Mouse (Mus musculus): Measurements from ENCODE around the gene Lmbrd1. TPM values are rescaled to one million over a fixed set of nuclear protein-coding genes. Genes with fewer than 3 reads are reported as not detected.
A peak's percentile ranks its signal among the peaks of the same experiment; 100 is the strongest.

Gene Lmbrd1
- polyA plus RNA-seq, 1 experiment from 2014 or later = 45.0 TPM

- H3K27me3 ChIP-seq (replicated peaks; ENCODE audit: insufficient read depth, low read length) = no peaks in the 10 kb centered on the region
- H3K4me3 ChIP-seq (ENCODE audit: low read depth, low read length) = no peak overlapping the region
- no peaks in the 10 kb centered on the region for H3K4me1 ChIP-seq (ENCODE audit: insufficient read depth, low read depth, low read length)
- H3K4me2 ChIP-seq (replicated peaks; ENCODE audit: low read depth, low read length) = no peak overlapping the region
- DNase-seq (ENCODE audit: low spot score) = no peak
- no peaks in the 10 kb centered on the region for H3K36me3 ChIP-seq (ENCODE audit: insufficient read depth, low read length)
- H3K9me3 ChIP-seq (ENCODE audit: low read length) = no peaks in the 10 kb centered on the region
- no peak overlapping the region for H3K9ac ChIP-seq (replicated peaks; ENCODE audit: low read depth)
- TF ChIP-seq CTCF (IDR thresholded peaks at IDR 0.05) (no peak), EP300 (IDR thresholded peaks at IDR 0.05) (no peak)
- H3K27ac ChIP-seq (ENCODE audit: low read length) = no peak overlapping the region
- ATAC-seq = no peak
These were observed 14.3 kb upstream of the Lmbrd1 start for GRCm38 (mm10) chr1:24664158-24664557.

DNA sequence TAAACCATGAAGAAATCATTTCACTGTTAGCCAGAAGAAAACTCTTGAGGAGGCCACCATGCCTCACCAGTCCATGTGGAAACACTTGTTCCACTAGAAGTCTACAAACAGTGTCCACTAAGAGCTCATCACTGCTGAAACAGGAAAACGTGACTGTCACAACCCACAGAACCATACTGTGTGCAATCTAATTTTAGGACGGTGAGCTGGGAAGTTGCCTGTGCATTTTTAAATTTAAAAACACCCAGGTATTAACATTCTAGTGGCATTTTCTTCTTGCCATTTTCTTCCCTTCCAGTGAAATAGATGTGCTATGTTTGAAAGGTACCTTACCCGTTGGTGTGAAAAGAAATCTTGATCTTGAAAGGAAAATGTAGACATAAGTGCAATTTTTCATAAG is 5.2 kb upstream of the Lmbrd1 start:
- Histone ChIP-seq H3K4me1 (ENCODE audit: insufficient read depth, low read depth, low read length) (no peaks in the 10 kb centered on the region), H3K27me3 (replicated peaks; ENCODE audit: insufficient read depth, low read length) (no peaks in the 10 kb centered on the region), H3K9ac (replicated peaks; ENCODE audit: low read depth) (no peak overlapping the region), H3K27ac (ENCODE audit: low read length) (no peak overlapping the region), H3K9me3 (ENCODE audit: low read length) (no peaks in the 10 kb centered on the region), H3K36me3 (ENCODE audit: insufficient read depth, low read length) (no peaks in the 10 kb centered on the region), H3K4me3 (ENCODE audit: low read depth, low read length) (no peak overlapping the region), H3K4me2 (replicated peaks; ENCODE audit: low read depth, low read length) (no peak overlapping the region)
- ATAC-seq (no peak), DNase-seq (ENCODE audit: low spot score) (no peak)
- TF ChIP-seq EP300 (IDR thresholded peaks at IDR 0.05) (no peak), CTCF (IDR thresholded peaks at IDR 0.05) (no peak)
- WGBS = 55% methylated on average over 3 of the region's 3 CpGs

- Histone ChIP-seq H3K4me2 (replicated peaks; ENCODE audit: low read depth, low read length) (peak overlapping the region; percentile 60), H3K4me3 (ENCODE audit: low read depth, low read length) (peak overlapping the region; percentile 82), H3K9me3 (ENCODE audit: low read length) (no peaks in the 10 kb centered on the region), H3K27me3 (replicated peaks; ENCODE audit: insufficient read depth, low read length) (no peaks in the 10 kb centered on the region), H3K4me1 (ENCODE audit: insufficient read depth, low read depth, low read length) (peaks cover 5% of the 10 kb centered on the region; the same call in 1 of the 2 replicates), H3K27ac (ENCODE audit: low read length) (peak overlapping the region; percentile 94), H3K9ac (replicated peaks; ENCODE audit: low read depth) (no peak overlapping the region), H3K36me3 (ENCODE audit: insufficient read depth, low read length) (no peaks in the 10 kb centered on the region)
- WGBS = 51% methylated on average over 9 of the region's 9 CpGs
- DNase-seq (ENCODE audit: low spot score) = peak; percentile 24
- TF ChIP-seq EP300 (IDR thresholded peaks at IDR 0.05) = no peak
- TF ChIP-seq CTCF (IDR thresholded peaks at IDR 0.05) = no peak
- ATAC-seq = no peak
These were observed 724 bp upstream of the Lmbrd1 start for GRCm38 (mm10) chr1:24677706-24678105.

DNA sequence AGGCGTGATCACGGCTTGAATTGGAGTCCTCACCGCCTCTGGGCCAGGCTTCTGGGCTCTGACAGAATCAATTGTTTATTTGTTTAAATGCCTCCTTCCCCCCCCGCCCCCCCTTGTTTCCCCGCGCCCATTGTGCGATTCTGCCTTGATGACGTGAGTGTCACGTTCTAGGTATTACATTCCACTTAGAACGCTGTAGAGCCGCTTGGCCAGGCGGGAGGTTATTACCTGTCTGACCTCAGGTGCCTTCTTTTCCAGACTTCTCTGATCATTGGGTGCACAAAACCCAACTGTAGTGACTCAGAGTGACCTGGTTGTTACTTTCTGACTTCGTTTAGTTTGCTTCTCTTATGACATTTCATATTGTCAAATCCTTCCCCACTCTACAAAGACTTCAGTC is 641 bp downstream of the Lmbrd1 start:
- no peak for TF ChIP-seq EP300 (IDR thresholded peaks at IDR 0.05)
- TF ChIP-seq CTCF (IDR thresholded peaks at IDR 0.05) = no peak
- 2% methylated on average over 10 of the region's 13 CpGs for WGBS

DNA sequence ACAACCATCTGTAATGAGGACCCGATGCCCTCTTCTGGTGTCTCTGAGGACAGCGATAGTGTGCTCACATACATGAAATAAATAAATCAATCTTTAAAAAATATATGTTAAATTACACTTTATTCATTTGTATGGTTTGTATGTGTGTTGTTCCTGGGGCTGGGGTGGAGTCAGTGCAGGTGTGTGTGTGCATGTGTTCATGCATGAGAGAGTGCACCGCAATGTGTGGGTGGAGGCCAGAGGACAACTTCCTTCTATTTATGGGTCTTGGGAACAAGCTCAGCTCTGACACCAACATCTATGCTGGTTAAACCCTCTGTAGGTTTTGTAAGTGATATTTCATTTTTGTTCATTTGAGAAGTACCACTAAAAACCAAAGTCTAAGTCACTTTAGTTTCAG is 2.6 kb downstream of the Lmbrd1 start:
- TF ChIP-seq CTCF (IDR thresholded peaks at IDR 0.05) = no peak
- no peak for TF ChIP-seq EP300 (IDR thresholded peaks at IDR 0.05)
- H3K36me3 ChIP-seq (ENCODE audit: insufficient read depth, low read length) = no peaks in the 10 kb centered on the region
- no peak overlapping the region for H3K9ac ChIP-seq (replicated peaks; ENCODE audit: low read depth)
- DNase-seq (ENCODE audit: low spot score) = no peak
- no peaks in the 10 kb centered on the region for H3K9me3 ChIP-seq (ENCODE audit: low read length)
- WGBS = 94% methylated on average over 3 of the region's 3 CpGs
- no peak for ATAC-seq
- H3K4me3 ChIP-seq (ENCODE audit: low read depth, low read length) = no peak overlapping the region
- no peak overlapping the region for H3K27ac ChIP-seq (ENCODE audit: low read length)
- H3K4me2 ChIP-seq (replicated peaks; ENCODE audit: low read depth, low read length) = no peak overlapping the region
- H3K4me1 ChIP-seq (ENCODE audit: insufficient read depth, low read depth, low read length) = peaks cover 5% of the 10 kb centered on the region; the same call in 1 of the 2 replicates
- no peaks in the 10 kb centered on the region for H3K27me3 ChIP-seq (replicated peaks; ENCODE audit: insufficient read depth, low read length)

More for the DNA sequence above, 641 bp downstream of the Lmbrd1 start:
- ATAC-seq = peak; percentile 51
- no peaks in the 10 kb centered on the region for H3K27me3 ChIP-seq (replicated peaks; ENCODE audit: insufficient read depth, low read length)
- peak overlapping the region; percentile 82 for H3K4me3 ChIP-seq (ENCODE audit: low read depth, low read length)
- H3K4me1 ChIP-seq (ENCODE audit: insufficient read depth, low read depth, low read length) = peaks cover 5% of the 10 kb centered on the region; the same call in 1 of the 2 replicates
- peak overlapping the region; percentile 60 for H3K4me2 ChIP-seq (replicated peaks; ENCODE audit: low read depth, low read length)
- H3K9me3 ChIP-seq (ENCODE audit: low read length) = no peaks in the 10 kb centered on the region
- peak; percentile 71 for DNase-seq (ENCODE audit: low spot score)
- peak overlapping the region; percentile 83 for H3K9ac ChIP-seq (replicated peaks; ENCODE audit: low read depth)
- peak overlapping the region; percentile 94 for H3K27ac ChIP-seq (ENCODE audit: low read length)
- no peaks in the 10 kb centered on the region for H3K36me3 ChIP-seq (ENCODE audit: insufficient read depth, low read length)

DNA sequence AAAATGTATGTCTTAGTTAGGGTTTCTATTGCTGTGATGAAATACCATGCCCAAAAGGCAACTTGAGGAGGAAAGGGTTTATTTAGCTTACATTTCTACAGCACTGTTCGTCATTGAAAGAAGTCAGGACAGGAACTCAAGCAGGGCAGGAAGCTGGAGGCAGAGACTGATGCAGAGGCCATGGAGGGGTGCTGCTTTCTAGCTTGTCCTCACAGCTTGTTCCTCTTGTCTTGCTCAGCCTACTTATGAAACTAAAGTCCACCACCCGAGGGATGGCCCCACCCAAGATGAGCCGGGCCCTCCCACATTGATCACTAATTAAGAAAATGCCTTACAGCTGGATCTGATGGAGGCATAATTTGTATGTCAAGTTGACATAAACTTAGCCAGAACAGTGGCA is 3.5 kb downstream of the Lmbrd1 start:
- no peak overlapping the region for H3K4me3 ChIP-seq (ENCODE audit: low read depth, low read length)
- TF ChIP-seq CTCF (IDR thresholded peaks at IDR 0.05) (no peak), EP300 (IDR thresholded peaks at IDR 0.05) (no peak)
- DNase-seq (ENCODE audit: low spot score) = no peak
- 69% methylated on average over 3 of the region's 3 CpGs for WGBS
- no peak overlapping the region for H3K27ac ChIP-seq (ENCODE audit: low read length)
- no peak for ATAC-seq
- H3K4me1 ChIP-seq (ENCODE audit: insufficient read depth, low read depth, low read length) = peaks cover 5% of the 10 kb centered on the region; the same call in 1 of the 2 replicates
- H3K9me3 ChIP-seq (ENCODE audit: low read length) = no peaks in the 10 kb centered on the region
- H3K9ac ChIP-seq (replicated peaks; ENCODE audit: low read depth) = no peak overlapping the region
- no peak overlapping the region for H3K4me2 ChIP-seq (replicated peaks; ENCODE audit: low read depth, low read length)
- no peaks in the 10 kb centered on the region for H3K36me3 ChIP-seq (ENCODE audit: insufficient read depth, low read length)
- H3K27me3 ChIP-seq (replicated peaks; ENCODE audit: insufficient read depth, low read length) = no peaks in the 10 kb centered on the region

DNA sequence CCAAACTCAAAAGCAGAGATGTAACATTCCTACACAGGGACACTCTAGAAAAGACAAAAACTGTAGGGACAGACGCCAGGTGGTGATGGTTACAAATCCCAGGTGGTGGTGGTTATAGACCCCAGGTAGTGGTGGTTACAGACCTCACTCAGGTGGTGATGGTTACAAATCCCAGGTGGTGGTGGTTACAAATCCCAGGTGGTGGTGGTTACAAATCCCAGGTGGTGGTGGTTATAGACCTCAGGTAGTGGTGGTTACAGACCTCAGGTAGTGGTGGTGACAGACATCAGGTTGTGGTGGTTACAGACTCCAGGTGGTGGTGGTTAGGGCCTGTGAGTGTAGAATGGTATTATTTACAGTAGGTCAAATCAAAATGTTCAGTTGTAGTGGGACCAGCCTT is 5.5 kb downstream of the Lmbrd1 start:
- 92% methylated on average over 1 of the region's 1 CpGs for WGBS
- peak; percentile 51 for DNase-seq (ENCODE audit: low spot score)

More for the DNA sequence above, 5.5 kb downstream of the Lmbrd1 start:
- Histone ChIP-seq H3K4me3 (ENCODE audit: low read depth, low read length) (no peak overlapping the region), H3K9ac (replicated peaks; ENCODE audit: low read depth) (no peak overlapping the region), H3K36me3 (ENCODE audit: insufficient read depth, low read length) (no peaks in the 10 kb centered on the region), H3K9me3 (ENCODE audit: low read length) (no peaks in the 10 kb centered on the region), H3K27me3 (replicated peaks; ENCODE audit: insufficient read depth, low read length) (no peaks in the 10 kb centered on the region), H3K27ac (ENCODE audit: low read length) (no peak overlapping the region), H3K4me2 (replicated peaks; ENCODE audit: low read depth, low read length) (no peak overlapping the region), H3K4me1 (ENCODE audit: insufficient read depth, low read depth, low read length) (peaks cover 5% of the 10 kb centered on the region; the same call in 1 of the 2 replicates)
- peak; percentile 89 for ATAC-seq
- TF ChIP-seq EP300 (IDR thresholded peaks at IDR 0.05) (no peak), CTCF (IDR thresholded peaks at IDR 0.05) (no peak)
